Mouse (Mus musculus) lung, embryonic 16.5 days (tissue): ENCODE measurements around the gene Slit3. TPM values are rescaled to one million over a fixed set of nuclear protein-coding genes. Genes with fewer than 3 reads are reported as not detected.

Experiments
- ATAC-seq: fragments of 200-750 bp; cut with Nextera tagmentation; 2 replicates; pipeline ENCODE4 v1.8.0; 2017; ENCODE audit warnings: low read depth, mild to moderate bottlenecking, moderate library complexity
- H3K27ac ChIP-seq: fragments of 300-500 bp; sonication (generic); 2 replicates; pipeline ENCODE4 v1.5.1; 2014; ENCODE audit warnings: mild to moderate bottlenecking, control low read depth, low read length
- H3K27me3 ChIP-seq: fragments of 300-500 bp; sonication (generic); 2 replicates; pipeline ENCODE4 v1.6.1; 2014; ENCODE audit warnings: low read depth, low read length, mixed read lengths; ENCODE audit not compliant: control insufficient read depth, insufficient read depth
- H3K36me3 ChIP-seq: fragments of 300-500 bp; sonication (generic); 2 replicates; pipeline ENCODE4 v1.6.1; 2014; ENCODE audit warnings: low read length; ENCODE audit not compliant: control insufficient read depth, insufficient read depth
- H3K4me1 ChIP-seq: fragments of 300-500 bp; sonication (generic); replicated peaks from 2 replicates; pipeline ENCODE4 v1.6.1; 2014; ENCODE audit warnings: low read length, mixed read lengths; ENCODE audit not compliant: control insufficient read depth, insufficient read depth
- H3K4me2 ChIP-seq: fragments of 300-500 bp; sonication (generic); 2 replicates; pipeline ENCODE4 v1.6.1; 2014; ENCODE audit warnings: low read depth, low read length, control low read depth
- H3K4me3 ChIP-seq: fragments of 300-500 bp; sonication (generic); 2 replicates; pipeline ENCODE4 v1.5.1; 2014; ENCODE audit warnings: mild to moderate bottlenecking, low read length, control low read depth
- H3K9ac ChIP-seq: fragments of 300-500 bp; sonication (generic); 2 replicates; pipeline ENCODE4 v1.6.1; 2014; ENCODE audit warnings: low read length, control low read depth
- H3K9me3 ChIP-seq: fragments of 300-500 bp; sonication (generic); 2 replicates; pipeline ENCODE4 v1.6.1; 2016; ENCODE audit warnings: low read length; ENCODE audit not compliant: control insufficient read depth
- WGBS: fragments of 180-500 bp; shearing (Covaris S2); extraction: QIAGEN DNeasy Blood & Tissue Kit; methylation state at CpG from one replicate; pipeline ENCODE4 v1.1.7; 2014; 5-methylcytosine and 5-hydroxymethylcytosine counted together
- polyA plus RNA-seq: library from polyadenylated mRNA; unstranded; fragments of >200 nt; fragmentation: Nextera tagmentation; extraction: Ambion mirVana; gene quantifications from 2 replicates; pipeline ENCODE4 v1.2.1, GENCODE M21; 2015

Gene Slit3
- polyA plus RNA-seq, 1 experiment from 2014 or later: 9.1 TPM

- Histone ChIP-seq H3K27me3 (no peaks in the 10 kb centered on the region), H3K9me3 (no peaks in the 10 kb centered on the region), H3K36me3 (no peaks in the 10 kb centered on the region), H3K27ac (no peak overlapping the region), H3K4me3 (no peak overlapping the region), H3K9ac (no peak overlapping the region), H3K4me1 (peaks cover 3% of the 10 kb centered on the region; the same call in 1 of the 2 replicates), H3K4me2 (no peak overlapping the region)
- WGBS: 44% methylated on average over 2 of the region's 2 CpGs
- ATAC-seq: no peak
Observed at GRCm38 (mm10) chr11:35458068-35458467, 337.0 kb downstream of the Slit3 start.

GRCm38 (mm10) chr11:35466701-35467100 is 345.7 kb downstream of the Slit3 start:
- Histone ChIP-seq H3K27ac (no peak overlapping the region), H3K4me2 (no peak overlapping the region), H3K9me3 (no peaks in the 10 kb centered on the region), H3K4me1 (no peaks in the 10 kb centered on the region), H3K4me3 (no peak overlapping the region), H3K9ac (no peak overlapping the region), H3K27me3 (no peaks in the 10 kb centered on the region), H3K36me3 (no peaks in the 10 kb centered on the region)
- 74% methylated on average over 6 of the region's 6 CpGs for WGBS
- no peak for ATAC-seq

GRCm38 (mm10) chr11:35468847-35469246 is 347.8 kb downstream of the Slit3 start:
- ATAC-seq: no peak
- H3K9ac ChIP-seq: no peak overlapping the region
- no peaks in the 10 kb centered on the region for H3K4me1 ChIP-seq
- H3K36me3 ChIP-seq: no peaks in the 10 kb centered on the region
- no peak overlapping the region for H3K27ac ChIP-seq
- no peaks in the 10 kb centered on the region for H3K9me3 ChIP-seq
- H3K4me3 ChIP-seq: no peak overlapping the region
- 80% methylated on average over 7 of the region's 7 CpGs for WGBS
- no peaks in the 10 kb centered on the region for H3K27me3 ChIP-seq
- H3K4me2 ChIP-seq: no peak overlapping the region

DNA sequence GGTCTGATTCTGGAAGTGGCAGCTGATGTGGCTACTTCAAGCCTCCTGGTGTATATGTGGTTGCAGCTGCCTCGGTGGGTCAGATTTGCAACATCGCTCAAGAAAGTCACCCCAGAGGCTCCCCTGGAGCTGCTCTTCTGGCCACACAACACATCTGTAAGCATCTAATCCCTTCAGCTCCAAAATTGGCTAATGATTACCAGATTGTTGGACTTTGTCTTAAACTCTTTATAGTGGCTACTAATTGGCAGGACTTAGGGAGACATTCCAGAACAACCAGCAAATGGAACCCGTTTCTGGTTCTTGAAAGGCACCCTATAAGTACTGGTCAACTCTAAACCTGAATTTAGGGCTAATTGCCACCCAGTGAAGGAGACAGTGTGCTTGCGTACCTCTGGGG is 348.9 kb downstream of the Slit3 start:
- no peak overlapping the region for H3K4me3 ChIP-seq
- no peak overlapping the region for H3K4me2 ChIP-seq
- no peaks in the 10 kb centered on the region for H3K36me3 ChIP-seq
- no peaks in the 10 kb centered on the region for H3K9me3 ChIP-seq
- no peak overlapping the region for H3K9ac ChIP-seq
- ATAC-seq: no peak
- H3K27ac ChIP-seq: no peak overlapping the region
- H3K4me1 ChIP-seq: no peaks in the 10 kb centered on the region
- WGBS: 71% methylated on average over 4 of the region's 4 CpGs
- H3K27me3 ChIP-seq: no peaks in the 10 kb centered on the region

- Histone ChIP-seq H3K4me3 (no peak overlapping the region), H3K4me1 (no peaks in the 10 kb centered on the region), H3K4me2 (no peak overlapping the region), H3K27me3 (no peaks in the 10 kb centered on the region), H3K36me3 (no peaks in the 10 kb centered on the region), H3K9ac (no peak overlapping the region), H3K27ac (no peak overlapping the region), H3K9me3 (no peaks in the 10 kb centered on the region)
- 47% methylated on average over 5 of the region's 5 CpGs for WGBS
- peak; percentile 45; the same call in 1 of the 2 replicates for ATAC-seq
Observed at GRCm38 (mm10) chr11:35470853-35471252, 349.8 kb downstream of the Slit3 start.

- WGBS: 56% methylated on average over 11 of the region's 11 CpGs
Observed at GRCm38 (mm10) chr11:35472842-35473616, 352.0 kb downstream of the Slit3 start.

GRCm38 (mm10) chr11:35473617-35473996 is 352.6 kb downstream of the Slit3 start:
- no peak overlapping the region for H3K4me3 ChIP-seq
- no peak for ATAC-seq
- no peaks in the 10 kb centered on the region for H3K4me1 ChIP-seq
- no peak overlapping the region for H3K4me2 ChIP-seq
- H3K9ac ChIP-seq: no peak overlapping the region
- no peaks in the 10 kb centered on the region for H3K27me3 ChIP-seq
- peaks cover 1% of the 10 kb centered on the region for H3K9me3 ChIP-seq
- H3K27ac ChIP-seq: no peak overlapping the region
- WGBS: 63% methylated on average over 5 of the region's 5 CpGs
- no peaks in the 10 kb centered on the region for H3K36me3 ChIP-seq

More at GRCm38 (mm10) chr11:35472842-35473616, 352.0 kb downstream of the Slit3 start:
- no peak for ATAC-seq
- H3K4me3 ChIP-seq: no peak overlapping the region
- H3K4me1 ChIP-seq: no peaks in the 10 kb centered on the region
- no peaks in the 10 kb centered on the region for H3K9me3 ChIP-seq
- H3K36me3 ChIP-seq: no peaks in the 10 kb centered on the region
- H3K27ac ChIP-seq: no peak overlapping the region
- H3K9ac ChIP-seq: no peak overlapping the region
- H3K27me3 ChIP-seq: no peaks in the 10 kb centered on the region
- no peak overlapping the region for H3K4me2 ChIP-seq

DNA sequence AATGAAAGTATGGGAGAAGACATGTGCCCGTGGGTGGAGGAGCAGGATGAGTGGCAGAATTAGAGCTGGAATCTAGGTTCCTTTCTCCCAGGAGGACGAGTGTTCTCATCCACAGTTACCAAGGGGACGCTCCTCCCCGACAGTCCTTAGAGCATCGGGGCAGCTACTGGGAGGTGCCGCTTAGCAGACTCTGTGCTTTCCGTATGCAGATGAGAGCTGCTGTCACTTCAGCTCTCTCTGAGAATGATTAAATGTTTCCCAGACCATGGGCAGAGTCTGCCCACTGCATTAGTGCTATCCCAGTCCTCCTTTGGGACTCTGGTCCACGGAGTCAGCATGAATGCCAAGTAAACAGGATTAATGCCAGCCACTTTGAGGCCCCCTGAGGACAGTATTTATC is 359.1 kb downstream of the Slit3 start:
- WGBS: 39% methylated on average over 8 of the region's 8 CpGs
- H3K36me3 ChIP-seq: no peaks in the 10 kb centered on the region
- no peak overlapping the region for H3K4me3 ChIP-seq
- H3K9me3 ChIP-seq: peaks cover 3% of the 10 kb centered on the region
- no peaks in the 10 kb centered on the region for H3K27me3 ChIP-seq
- no peak overlapping the region for H3K27ac ChIP-seq
- ATAC-seq: no peak
- H3K9ac ChIP-seq: no peak overlapping the region
- H3K4me2 ChIP-seq: no peak overlapping the region
- H3K4me1 ChIP-seq: no peaks in the 10 kb centered on the region

DNA sequence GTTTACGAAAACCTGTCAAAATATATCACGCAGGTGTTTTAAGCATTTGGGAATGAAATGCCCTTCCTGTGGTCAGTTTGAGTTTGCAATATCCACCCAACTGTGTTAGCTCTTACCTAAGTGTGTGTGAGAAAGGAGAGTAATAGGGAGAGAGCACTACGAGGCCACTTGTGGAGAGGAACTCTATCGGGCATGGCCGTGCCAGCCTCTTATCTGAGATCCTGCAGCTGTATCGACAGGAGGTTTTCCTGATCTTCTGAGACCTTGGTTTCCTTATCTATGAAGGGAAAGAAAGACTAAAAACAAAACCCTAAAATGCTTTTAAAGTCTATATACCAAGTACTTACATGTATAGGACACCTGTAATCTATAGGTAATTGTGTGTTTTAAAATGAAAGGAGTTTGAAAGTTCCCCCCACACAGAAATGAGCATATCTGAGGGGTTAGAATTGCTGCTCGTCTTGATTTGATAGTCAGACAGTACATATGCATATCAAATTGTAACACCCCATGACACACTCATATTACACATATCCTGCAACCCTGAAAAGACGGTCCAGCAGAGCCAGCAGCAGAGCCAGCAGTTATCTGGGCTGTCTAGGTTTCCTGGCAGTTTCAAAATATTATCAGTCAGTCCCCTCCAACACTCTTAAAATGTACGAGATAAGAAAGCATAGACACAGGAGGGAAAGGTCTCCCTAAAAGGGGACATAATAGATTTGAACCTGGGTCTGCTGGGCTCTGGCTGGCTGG is 360.8 kb downstream of the Slit3 start:
- Histone ChIP-seq H3K4me3 (no peak overlapping the region), H3K4me1 (no peaks in the 10 kb centered on the region), H3K4me2 (no peak overlapping the region), H3K36me3 (no peaks in the 10 kb centered on the region), H3K9me3 (peaks cover 3% of the 10 kb centered on the region), H3K27ac (no peak overlapping the region), H3K9ac (no peak overlapping the region), H3K27me3 (no peaks in the 10 kb centered on the region)
- ATAC-seq: no peak
- WGBS: 68% methylated on average over 9 of the region's 9 CpGs
